Mouse (Mus musculus): Measurements from ENCODE around the gene Axl. TPM values are rescaled to one million over a fixed set of nuclear protein-coding genes. Genes with fewer than 3 reads are reported as not detected.
"Not testable (repeated sequence)": the region's sequence is repeated elsewhere in the genome, so short reads cannot be mapped to it uniquely, and the experiment has no call there.

The Axl gene
- polyA plus RNA-seq, 1 experiment from 2014 or later: 83.7 TPM

GRCm38 (mm10) chr7:25738277-25738676 lies 50.2 kb downstream of the Axl start:
- Histone ChIP-seq H3K27me3 (replicated peaks) (no peaks in the 10 kb centered on the region), H3K27ac (no peak overlapping the region), H3K4me2 (no peak overlapping the region), H3K4me3 (replicated peaks) (no peak overlapping the region), H3K36me3 (peaks cover 78% of the 10 kb centered on the region), H3K4me1 (no peaks in the 10 kb centered on the region), H3K9ac (no peak overlapping the region), H3K9me3 (no peaks in the 10 kb centered on the region)
- no peak for ATAC-seq (ENCODE audit: insufficient read depth, low FRiP score, low read depth)
- 80% methylated on average over 3 of the region's 3 CpGs for WGBS

GRCm38 (mm10) chr7:25736920-25737319 lies 51.6 kb downstream of the Axl start:
- Histone ChIP-seq H3K4me2 (no peak overlapping the region), H3K4me1 (no peaks in the 10 kb centered on the region), H3K36me3 (peaks cover 81% of the 10 kb centered on the region), H3K9me3 (no peaks in the 10 kb centered on the region), H3K4me3 (replicated peaks) (no peak overlapping the region), H3K27me3 (replicated peaks) (no peaks in the 10 kb centered on the region), H3K27ac (no peak overlapping the region), H3K9ac (no peak overlapping the region)
- WGBS: 90% methylated on average over 2 of the region's 2 CpGs
- ATAC-seq (ENCODE audit: insufficient read depth, low FRiP score, low read depth): no peak

- WGBS: 39% methylated on average over 4 of the region's 4 CpGs
- H3K4me3 ChIP-seq (replicated peaks): no peak overlapping the region
- no peak overlapping the region for H3K4me2 ChIP-seq
- no peak for ATAC-seq (ENCODE audit: insufficient read depth, low FRiP score, low read depth)
- H3K4me1 ChIP-seq: no peaks in the 10 kb centered on the region
- no peaks in the 10 kb centered on the region for H3K9me3 ChIP-seq
- H3K9ac ChIP-seq: no peak overlapping the region
- no peaks in the 10 kb centered on the region for H3K27me3 ChIP-seq (replicated peaks)
- H3K27ac ChIP-seq: no peak overlapping the region
- H3K36me3 ChIP-seq: peaks cover 79% of the 10 kb centered on the region
Measured at GRCm38 (mm10) chr7:25734991-25735390, 53.5 kb downstream of the Axl start.

- Histone ChIP-seq H3K27ac (no peak overlapping the region), H3K9me3 (no peaks in the 10 kb centered on the region), H3K36me3 (peaks cover 87% of the 10 kb centered on the region), H3K9ac (no peak overlapping the region), H3K4me1 (no peaks in the 10 kb centered on the region), H3K4me3 (replicated peaks) (no peak overlapping the region), H3K4me2 (no peak overlapping the region), H3K27me3 (replicated peaks) (no peaks in the 10 kb centered on the region)
- ATAC-seq (ENCODE audit: insufficient read depth, low FRiP score, low read depth): no peak
- WGBS: 89% methylated on average over 8 of the region's 8 CpGs
Measured at GRCm38 (mm10) chr7:25731294-25732055, 57.0 kb downstream of the Axl start.

- Histone ChIP-seq H3K27ac (no peak overlapping the region), H3K4me2 (no peak overlapping the region), H3K27me3 (replicated peaks) (no peaks in the 10 kb centered on the region), H3K9me3 (no peaks in the 10 kb centered on the region), H3K9ac (no peak overlapping the region), H3K4me1 (no peaks in the 10 kb centered on the region), H3K4me3 (replicated peaks) (no peak overlapping the region), H3K36me3 (peaks cover 88% of the 10 kb centered on the region)
- no peak for ATAC-seq (ENCODE audit: insufficient read depth, low FRiP score, low read depth)
- 78% methylated on average over 2 of the region's 2 CpGs for WGBS
Measured at GRCm38 (mm10) chr7:25729862-25730261, 58.6 kb downstream of the Axl start.

GRCm38 (mm10) chr7:25729396-25729795 lies 59.1 kb downstream of the Axl start:
- H3K27me3 ChIP-seq (replicated peaks): no peaks in the 10 kb centered on the region

GRCm38 (mm10) chr7:25727800-25728199 lies 60.7 kb downstream of the Axl start:
- Histone ChIP-seq H3K9ac (no peak overlapping the region), H3K27me3 (replicated peaks) (no peaks in the 10 kb centered on the region), H3K9me3 (no peaks in the 10 kb centered on the region), H3K36me3 (peaks cover 93% of the 10 kb centered on the region), H3K4me3 (replicated peaks) (no peak overlapping the region), H3K27ac (no peak overlapping the region), H3K4me2 (no peak overlapping the region), H3K4me1 (no peaks in the 10 kb centered on the region)
- ATAC-seq (ENCODE audit: insufficient read depth, low FRiP score, low read depth): no peak
- WGBS: 88% methylated on average over 5 of the region's 5 CpGs

More at GRCm38 (mm10) chr7:25729396-25729795, 59.1 kb downstream of the Axl start:
- Histone ChIP-seq H3K4me3 (replicated peaks) (no peak overlapping the region), H3K27ac (no peak overlapping the region), H3K36me3 (peaks cover 90% of the 10 kb centered on the region), H3K4me2 (no peak overlapping the region), H3K4me1 (no peaks in the 10 kb centered on the region), H3K9ac (no peak overlapping the region), H3K9me3 (no peaks in the 10 kb centered on the region)
- ATAC-seq (ENCODE audit: insufficient read depth, low FRiP score, low read depth): no peak
- WGBS: 42% methylated on average over 2 of the region's 2 CpGs

- H3K4me1 ChIP-seq: no peaks in the 10 kb centered on the region
- H3K4me2 ChIP-seq: no peak overlapping the region
- H3K9ac ChIP-seq: no peak overlapping the region
- ATAC-seq (ENCODE audit: insufficient read depth, low FRiP score, low read depth): no peak
- no peaks in the 10 kb centered on the region for H3K9me3 ChIP-seq
- H3K36me3 ChIP-seq: peaks cover 89% of the 10 kb centered on the region
- H3K27ac ChIP-seq: no peak overlapping the region
- no peaks in the 10 kb centered on the region for H3K27me3 ChIP-seq (replicated peaks)
- H3K4me3 ChIP-seq (replicated peaks): no peak overlapping the region
- 77% methylated on average over 19 of the region's 19 CpGs for WGBS
Measured at GRCm38 (mm10) chr7:25725886-25726285, 62.6 kb downstream of the Axl start.

- not testable (repeated sequence) for H3K4me3 ChIP-seq (replicated peaks); H3K27ac ChIP-seq; ATAC-seq (ENCODE audit: insufficient read depth, low FRiP score, low read depth); H3K9me3 ChIP-seq; H3K27me3 ChIP-seq (replicated peaks); H3K9ac ChIP-seq; H3K4me2 ChIP-seq
- peaks cover 63% of the 10 kb centered on the region for H3K36me3 ChIP-seq
- H3K4me1 ChIP-seq: peaks cover 15% of the 10 kb centered on the region
Measured at GRCm38 (mm10) chr7:25721776-25722175, 66.7 kb downstream of the Axl start.

- ATAC-seq (ENCODE audit: insufficient read depth, low FRiP score, low read depth): no peak
- WGBS: 84% methylated on average over 5 of the region's 5 CpGs
- no peak overlapping the region for H3K4me2 ChIP-seq
- no peaks in the 10 kb centered on the region for H3K9me3 ChIP-seq
- no peak overlapping the region for H3K27ac ChIP-seq
- H3K27me3 ChIP-seq (replicated peaks): no peaks in the 10 kb centered on the region
- peaks cover 56% of the 10 kb centered on the region for H3K36me3 ChIP-seq
- no peak overlapping the region for H3K4me3 ChIP-seq (replicated peaks)
- peaks cover 15% of the 10 kb centered on the region for H3K4me1 ChIP-seq
- H3K9ac ChIP-seq: no peak overlapping the region
Measured at GRCm38 (mm10) chr7:25720760-25721159, 67.7 kb downstream of the Axl start.

- no peaks in the 10 kb centered on the region for H3K9me3 ChIP-seq
- H3K4me2 ChIP-seq: peak overlapping the region; percentile 75
- H3K4me3 ChIP-seq (replicated peaks): peak overlapping the region; percentile 83; the same call in 1 of the 2 replicates
- peaks cover 54% of the 10 kb centered on the region for H3K36me3 ChIP-seq
- ATAC-seq (ENCODE audit: insufficient read depth, low FRiP score, low read depth): no peak
- H3K9ac ChIP-seq: no peak overlapping the region
- 59% methylated on average over 10 of the region's 10 CpGs for WGBS
- H3K27ac ChIP-seq: 0 out of 2 replicates have a peak overlapping the region, but pooled peaks have one; percentile 89
- peaks cover 15% of the 10 kb centered on the region for H3K4me1 ChIP-seq
- H3K27me3 ChIP-seq (replicated peaks): no peaks in the 10 kb centered on the region
Measured at GRCm38 (mm10) chr7:25719761-25720610, 68.5 kb downstream of the Axl start.

- ATAC-seq (ENCODE audit: insufficient read depth, low FRiP score, low read depth): peak; percentile 82
- Histone ChIP-seq H3K27me3 (replicated peaks) (no peaks in the 10 kb centered on the region), H3K9me3 (no peaks in the 10 kb centered on the region), H3K4me1 (peaks cover 15% of the 10 kb centered on the region), H3K4me3 (replicated peaks) (peak within 1 kb of the TSS; percentile 83), H3K9ac (peak within 1 kb of the TSS; percentile 45), H3K4me2 (peak within 1 kb of the TSS; percentile 75), H3K27ac (peak within 1 kb of the TSS; percentile 89), H3K36me3 (peaks cover 54% of the 10 kb centered on the region)
- WGBS: 4% methylated on average over 32 of the region's 32 CpGs
Measured at GRCm38 (mm10) chr7:25718788-25719417, 69.6 kb downstream of the Axl start, which contains the start of gene Ccdc97. Gene Ccdc97, minus strand, starts transcription at chr7:25719088.
